Mouse (Mus musculus) stomach, postnatal 0 days (tissue): ENCODE data around the gene Pcbd1.

ENCODE experiments used
- CTCF ChIP-seq: IDR thresholded peaks from 2 replicates; pipeline ENCODE4 v1.5.1; 2016; ENCODE audit warnings: antibody characterized with exemption, low read depth, mild to moderate bottlenecking, moderate library complexity
- EP300 ChIP-seq: optimal IDR thresholded peaks from 2 replicates; pipeline ENCODE3; 2016; ENCODE audit warnings: antibody characterized with exemption

- TF ChIP-seq CTCF (no peak), EP300 (no peak)
Measured at GRCm38 (mm10) chr10:61039657-61040056, 49.5 kb upstream of the Pcbd1 start.
